Mouse (Mus musculus) right cerebral cortex, postnatal 4 days (tissue): ENCODE measurements around the gene Psmd7.

ENCODE experiments used
- DNase-seq: peaks from one replicate; pipeline ENCODE4 v3.0.0-alpha.2; 2022

Psmd7 gene

DNA sequence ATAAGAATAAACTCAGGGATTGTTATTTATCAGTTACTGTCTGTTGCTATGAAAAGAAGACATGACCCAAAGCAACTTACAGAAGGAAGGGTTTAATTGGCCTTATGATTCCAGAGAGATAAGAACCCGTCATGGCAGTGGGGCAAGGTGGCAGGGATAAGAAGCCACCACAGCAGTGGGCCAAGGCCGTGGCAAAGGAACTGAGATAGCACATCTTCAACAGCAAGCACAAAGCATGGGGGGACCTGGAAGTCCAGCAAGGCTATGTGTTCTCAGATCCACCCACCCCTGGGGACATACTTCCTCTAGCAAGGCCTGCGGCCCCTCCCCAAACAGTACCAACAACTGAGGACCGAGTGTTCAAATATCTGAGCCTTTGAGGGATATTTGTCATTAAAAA lies 10.6 kb downstream of the Psmd7 start:
- DNase-seq = no peak

DNA sequence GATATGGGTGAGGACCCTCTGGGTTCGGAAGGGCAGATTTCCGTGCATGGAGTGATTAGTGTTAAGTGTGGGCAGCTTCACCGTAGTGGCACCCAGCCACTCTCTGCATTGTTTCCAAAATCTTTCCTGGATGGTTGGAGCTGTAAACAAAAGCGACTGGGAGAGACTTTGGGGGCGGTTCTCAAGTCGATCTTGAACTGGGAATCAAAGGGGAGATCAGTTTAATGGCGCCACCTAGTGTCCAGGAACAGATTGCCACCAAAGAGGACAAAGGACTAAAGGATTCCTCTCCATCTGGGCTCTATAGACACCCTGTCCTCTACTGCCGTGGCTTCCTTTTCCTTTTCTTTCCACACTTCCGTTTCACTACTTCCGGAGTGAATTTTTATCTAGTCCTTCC lies 11.6 kb downstream of the Psmd7 start:
- DNase-seq = peak; percentile 82

DNA sequence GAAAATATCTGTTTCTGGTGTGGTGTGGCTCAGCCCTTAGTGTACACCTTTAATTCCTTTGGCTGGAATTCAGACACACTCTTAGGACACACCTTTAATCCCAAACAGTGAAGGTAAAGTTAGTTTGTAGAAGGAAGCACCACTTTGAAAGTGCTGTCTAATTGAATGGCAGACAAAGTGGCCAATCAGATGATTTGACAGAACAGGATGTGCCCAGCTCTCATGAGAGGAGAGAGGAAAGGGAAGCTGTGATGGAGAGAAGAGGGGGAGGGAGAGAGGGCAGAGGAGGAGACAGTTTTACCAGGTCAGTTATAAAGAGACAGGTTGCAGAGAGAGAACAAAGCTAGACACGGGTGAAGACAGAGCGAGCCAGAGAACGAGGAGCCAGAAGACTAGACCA lies 13.5 kb downstream of the Psmd7 start:
- DNase-seq = no peak

DNA sequence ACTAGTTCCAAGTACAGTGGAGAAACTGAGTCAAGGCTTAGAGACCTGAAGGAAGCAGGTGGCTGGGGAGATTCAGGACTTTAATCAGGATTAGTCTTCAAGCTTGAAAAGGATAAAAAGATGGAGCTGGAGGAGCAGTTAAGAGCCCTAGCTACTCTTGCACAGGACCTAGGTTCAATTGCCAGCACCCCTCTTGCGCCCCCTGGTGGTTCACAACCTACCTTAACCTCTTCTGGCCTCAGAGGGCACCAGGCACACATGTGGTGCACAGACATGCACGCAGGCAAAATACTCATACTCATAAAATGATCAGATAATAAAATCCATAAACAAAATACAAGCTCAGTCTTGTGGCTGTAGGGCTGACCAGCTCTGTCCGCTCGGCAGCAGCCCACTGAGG lies 15.8 kb downstream of the Psmd7 start:
- DNase-seq = peak; percentile 73

DNA sequence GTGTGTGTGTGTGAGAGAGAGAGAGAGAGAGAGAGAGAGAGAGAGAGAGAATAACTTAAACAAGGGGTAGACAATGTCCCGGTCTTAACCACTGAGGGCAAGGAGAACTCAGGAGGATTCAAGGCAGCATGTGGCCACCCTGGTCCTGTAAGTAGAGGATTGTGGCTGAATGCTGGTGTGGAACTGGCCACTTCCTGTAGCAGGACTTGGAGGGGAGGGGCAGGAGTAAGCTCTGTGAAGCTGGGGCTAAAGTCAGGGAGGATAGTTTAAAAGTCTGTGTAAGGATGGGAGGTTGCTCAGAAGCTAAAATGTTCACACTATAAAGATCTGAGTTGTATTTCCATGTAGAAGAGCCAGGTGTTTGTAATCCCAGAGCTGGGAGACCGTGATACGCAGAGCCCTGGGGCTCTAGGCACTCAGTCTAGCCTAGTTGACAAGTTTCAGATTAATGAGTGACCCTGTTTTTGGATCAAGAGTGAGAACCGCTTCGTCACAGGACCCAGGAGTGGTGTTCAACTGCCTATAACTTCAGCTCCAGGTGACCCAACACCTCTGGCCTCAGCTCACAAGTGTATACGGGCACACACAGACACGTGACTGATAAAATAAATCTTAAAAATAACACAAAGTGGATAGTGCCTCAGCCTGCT lies 16.7 kb downstream of the Psmd7 start:
- DNase-seq = no peak

DNA sequence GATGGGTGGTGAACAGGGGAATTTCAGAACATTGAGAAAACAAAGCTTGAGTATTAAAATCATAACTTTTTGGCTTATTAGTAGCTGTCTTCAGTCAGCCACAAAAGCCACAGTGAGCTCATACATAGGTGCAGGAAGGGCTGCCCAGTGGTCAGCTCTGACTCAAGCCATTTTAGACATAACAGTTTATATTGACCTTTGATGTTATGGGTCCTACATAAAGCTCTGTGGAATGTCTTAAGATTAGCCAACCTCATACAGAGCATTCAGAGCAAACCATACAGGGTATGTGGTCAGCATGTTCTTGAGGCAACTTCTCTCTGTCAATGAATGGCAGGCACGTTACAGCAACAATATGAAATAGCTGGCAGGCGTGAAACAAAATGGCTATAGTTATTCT lies 17.2 kb downstream of the Psmd7 start:
- DNase-seq = no peak

DNA sequence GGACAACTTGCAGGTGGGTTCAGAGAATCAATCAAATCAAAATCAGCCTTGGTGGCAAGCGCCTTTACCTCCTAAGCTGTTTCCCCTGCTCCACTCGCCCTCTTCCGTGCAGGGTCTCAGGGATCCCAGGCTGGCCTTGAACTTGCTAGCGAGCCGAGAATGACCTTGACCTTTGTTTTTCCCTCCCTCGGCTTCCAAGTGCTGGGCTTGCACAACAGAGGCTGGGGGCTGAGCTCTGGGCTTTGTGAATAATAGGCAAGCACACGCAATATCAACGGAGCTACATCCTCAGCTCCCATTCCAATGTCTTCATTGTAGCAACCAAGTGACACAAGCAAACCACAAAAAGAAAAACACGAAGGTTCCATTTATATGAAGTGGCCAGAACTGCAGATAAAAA lies 26.1 kb downstream of the Psmd7 start:
- DNase-seq = no peak

DNA sequence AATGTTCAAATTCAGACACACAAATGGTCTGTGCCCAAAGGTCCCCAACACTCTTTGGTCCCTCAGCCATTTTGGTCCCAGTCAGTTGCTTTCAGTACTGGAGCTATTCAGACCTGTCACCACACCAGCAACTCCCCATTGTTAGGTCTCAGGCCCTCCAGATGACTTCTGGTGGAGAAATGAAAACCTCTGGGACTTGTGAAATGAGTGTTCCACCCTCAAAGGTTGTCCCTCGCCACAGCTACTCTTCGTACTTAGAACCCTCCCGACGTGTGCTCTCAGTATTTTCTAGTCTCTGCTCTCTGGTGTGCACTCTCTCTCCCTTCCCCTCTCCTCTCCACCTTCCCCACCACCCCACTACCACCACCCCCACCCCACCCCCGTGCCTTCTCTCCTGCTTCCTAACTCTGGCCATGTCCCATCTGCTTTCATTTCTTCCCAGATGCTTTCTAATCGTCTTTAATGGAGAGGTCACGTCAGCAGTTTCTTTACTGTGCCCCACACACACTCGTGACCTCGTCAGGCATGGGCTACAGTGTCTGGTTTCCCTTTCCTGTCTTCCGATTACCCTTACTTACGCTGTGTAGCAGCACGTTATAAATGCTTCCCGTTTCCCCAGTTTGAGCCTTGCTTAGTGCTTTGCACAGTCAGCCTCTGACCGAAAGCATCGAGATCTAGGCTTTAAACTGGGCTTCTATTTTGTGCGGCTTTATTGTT lies 27.3 kb downstream of the Psmd7 start:
- no peak for DNase-seq

DNA sequence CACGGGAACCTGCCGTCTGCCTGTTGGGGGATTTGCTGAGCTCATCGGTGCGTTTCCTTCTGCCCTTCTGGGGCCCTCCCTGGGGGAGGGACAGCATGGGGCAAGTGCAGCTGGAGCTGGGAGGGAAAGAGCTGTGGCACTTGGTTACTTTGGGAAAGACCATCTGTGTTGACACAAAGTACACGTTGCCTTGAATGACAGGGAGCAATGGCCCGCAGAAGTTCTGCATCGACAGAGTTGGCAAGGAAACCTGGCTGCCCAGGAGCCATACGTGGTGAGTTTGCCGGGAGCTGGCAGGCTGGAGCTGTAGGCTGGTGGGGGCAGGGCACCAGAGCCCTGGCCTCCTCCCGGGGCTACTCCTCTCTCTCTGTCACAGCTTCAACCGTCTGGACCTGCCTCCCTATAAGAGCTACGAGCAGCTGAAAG lies 31.7 kb downstream of the Psmd7 start:
- no peak for DNase-seq

DNA sequence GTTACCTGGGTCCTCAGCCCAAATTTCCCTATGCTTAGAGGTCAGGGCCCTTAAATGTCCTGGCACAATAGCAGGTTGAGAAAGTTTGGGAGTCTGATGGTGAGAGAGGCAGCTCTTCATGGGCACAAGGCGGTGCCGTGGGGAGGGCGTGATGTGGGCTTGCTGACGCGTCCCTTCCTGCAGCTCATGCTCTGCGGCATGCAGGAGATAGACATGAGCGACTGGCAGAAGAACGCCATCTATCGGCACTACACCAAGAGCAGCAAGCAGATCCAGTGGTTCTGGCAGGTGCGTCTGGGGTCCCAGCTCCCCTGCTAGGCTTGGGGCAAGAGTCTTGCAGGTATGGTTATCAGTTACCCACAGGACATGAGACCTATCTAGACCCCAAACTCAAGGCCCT lies 33.0 kb downstream of the Psmd7 start:
- no peak for DNase-seq

DNA sequence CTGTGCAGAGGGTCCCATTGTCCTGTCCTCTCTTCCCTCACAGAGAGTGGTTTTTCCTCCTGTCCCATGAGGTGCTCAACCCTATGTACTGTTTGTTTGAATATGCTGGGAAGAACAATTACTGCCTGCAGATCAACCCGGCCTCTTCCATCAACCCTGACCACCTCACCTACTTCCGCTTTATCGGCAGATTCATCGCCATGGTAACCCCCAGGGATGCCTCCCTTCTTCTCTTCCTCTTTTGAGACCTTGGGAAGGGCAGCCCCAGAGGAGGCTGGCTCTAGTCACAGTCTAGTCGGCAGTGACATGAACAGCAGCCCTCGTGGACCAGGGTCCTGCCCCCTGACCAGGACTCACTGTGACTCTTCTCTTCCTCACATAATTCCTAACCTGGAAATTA lies 36.0 kb downstream of the Psmd7 start:
- DNase-seq = no peak

DNA sequence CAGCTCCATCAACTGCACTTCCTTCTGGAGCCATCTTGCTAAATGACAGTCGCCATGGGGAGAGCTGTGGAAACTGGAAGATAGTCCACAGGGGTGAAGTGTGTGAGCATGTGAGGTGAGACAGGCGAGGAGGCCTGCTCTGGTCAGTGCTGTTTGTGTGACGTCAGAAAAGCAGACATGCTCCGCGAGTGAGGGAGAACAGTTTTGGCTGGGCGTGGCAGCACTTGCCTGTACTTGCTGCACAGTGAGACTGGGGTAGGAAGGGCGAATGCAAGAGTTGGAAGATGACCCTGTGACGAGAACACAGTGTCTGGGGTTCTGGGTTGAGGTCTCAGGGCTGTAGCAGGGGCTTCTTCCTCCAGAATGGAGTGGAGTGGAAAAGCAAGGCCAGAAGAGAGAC lies 41.4 kb downstream of the Psmd7 start:
- no peak for DNase-seq

DNA sequence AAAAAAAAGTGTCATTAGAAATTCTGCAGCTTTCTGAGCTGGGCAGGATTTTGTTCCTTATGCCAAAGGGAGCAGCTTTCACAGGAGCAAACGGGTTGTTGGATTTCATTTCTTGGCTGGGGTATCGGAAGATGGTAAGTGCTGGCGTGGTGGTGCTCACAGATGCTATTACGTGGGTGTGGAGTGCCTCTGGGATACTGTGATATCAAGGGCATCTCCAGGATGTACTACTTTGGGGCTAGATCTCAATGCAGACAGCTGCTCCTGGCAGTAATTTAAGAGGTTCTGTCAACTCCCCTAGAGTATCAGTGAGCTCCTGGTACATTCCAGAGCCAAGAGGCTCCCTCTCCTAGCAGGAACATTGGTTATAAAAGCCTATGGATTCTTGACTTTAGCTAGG lies 42.1 kb downstream of the Psmd7 start:
- DNase-seq = no peak

DNA sequence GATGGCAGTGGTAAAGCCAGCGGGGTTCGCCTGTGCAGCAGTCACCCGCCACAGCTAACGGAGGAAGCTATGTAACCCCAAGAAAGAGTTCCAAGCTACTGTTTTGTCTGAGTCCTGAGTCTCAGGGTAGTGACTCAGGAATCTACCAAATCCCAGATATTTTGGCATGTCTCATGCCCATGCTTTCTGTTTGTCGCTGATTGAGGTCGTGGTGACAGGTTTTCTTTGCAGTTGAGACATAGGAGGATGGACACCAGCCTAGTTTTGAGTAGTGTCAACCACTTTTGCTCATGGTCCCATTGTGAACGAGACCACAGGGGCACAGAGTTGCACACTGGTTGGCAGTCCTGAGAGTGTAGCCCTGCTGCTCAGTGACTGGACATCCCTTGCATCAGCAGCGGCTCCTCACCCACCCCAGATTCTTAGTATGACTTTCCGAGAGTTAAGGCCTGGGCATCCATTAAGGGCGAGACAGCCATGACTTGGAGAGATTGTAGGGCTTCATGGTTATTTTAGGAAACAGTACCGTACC lies 42.6 kb downstream of the Psmd7 start:
- no peak for DNase-seq

DNA sequence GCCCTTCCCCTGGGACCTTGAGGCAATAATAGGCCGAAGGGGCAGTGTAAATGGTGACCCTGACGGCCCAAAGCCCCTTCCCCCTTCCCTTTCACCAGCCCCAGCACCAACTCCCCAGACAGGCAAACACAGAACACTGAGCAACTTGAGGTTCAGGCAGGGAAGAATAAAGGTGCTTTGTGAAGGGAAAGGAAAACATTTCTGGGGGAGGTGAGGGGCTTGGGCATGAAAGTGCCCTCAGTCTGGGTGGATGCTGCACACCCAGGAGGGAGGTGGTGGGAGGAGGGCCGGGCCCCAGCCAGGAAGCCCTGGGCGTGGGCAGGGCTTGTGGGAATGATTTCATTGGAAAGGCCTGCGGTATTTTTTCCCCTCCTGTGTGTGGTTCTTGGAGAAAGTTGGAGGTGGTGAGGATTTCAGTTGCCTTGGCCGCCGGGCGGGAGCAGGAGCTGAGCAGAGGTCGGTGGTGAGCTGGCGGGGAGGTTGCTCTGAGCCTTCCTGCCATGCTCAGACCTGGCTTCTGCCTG lies 43.6 kb downstream of the Psmd7 start:
- no peak for DNase-seq

DNA sequence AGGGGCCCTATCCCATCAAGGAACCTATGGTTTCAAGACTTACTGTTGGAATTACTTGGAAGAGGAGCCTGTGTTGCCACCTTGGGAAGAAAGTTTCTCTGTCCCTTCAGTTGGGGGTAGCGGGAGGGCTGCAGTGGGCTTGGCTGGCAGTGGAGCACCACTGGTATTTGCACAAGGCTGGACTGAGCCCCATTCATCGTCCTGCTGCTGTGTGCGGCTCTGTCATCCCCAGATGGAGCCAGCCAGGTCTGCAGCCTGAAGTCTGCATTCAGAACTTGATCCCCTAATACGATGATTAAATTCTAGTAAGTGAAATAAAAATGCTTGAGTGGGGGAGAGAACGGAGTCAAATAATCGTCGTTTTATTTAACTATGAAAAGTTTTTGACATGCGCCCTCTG lies 44.1 kb downstream of the Psmd7 start:
- DNase-seq = no peak

DNA sequence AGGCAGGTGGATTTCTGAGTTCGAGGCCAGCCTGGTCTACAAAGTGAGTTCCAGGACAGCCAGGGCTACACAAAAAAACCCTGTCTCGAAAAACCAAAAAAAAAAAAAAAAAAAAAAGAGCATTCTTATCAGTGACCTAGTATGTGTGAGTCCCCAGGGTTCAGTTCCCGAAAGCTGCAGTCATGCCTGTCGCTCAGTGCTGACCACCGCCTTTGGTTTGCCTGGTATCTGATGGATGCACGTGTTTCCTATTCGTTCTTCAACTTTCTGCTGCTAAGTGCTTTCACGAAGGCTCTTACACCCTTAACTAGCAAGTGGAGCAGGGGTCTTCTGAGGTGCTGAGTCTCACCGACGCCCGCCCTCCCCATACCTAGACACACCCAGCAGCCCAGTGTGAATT lies 44.5 kb downstream of the Psmd7 start:
- DNase-seq = no peak

DNA sequence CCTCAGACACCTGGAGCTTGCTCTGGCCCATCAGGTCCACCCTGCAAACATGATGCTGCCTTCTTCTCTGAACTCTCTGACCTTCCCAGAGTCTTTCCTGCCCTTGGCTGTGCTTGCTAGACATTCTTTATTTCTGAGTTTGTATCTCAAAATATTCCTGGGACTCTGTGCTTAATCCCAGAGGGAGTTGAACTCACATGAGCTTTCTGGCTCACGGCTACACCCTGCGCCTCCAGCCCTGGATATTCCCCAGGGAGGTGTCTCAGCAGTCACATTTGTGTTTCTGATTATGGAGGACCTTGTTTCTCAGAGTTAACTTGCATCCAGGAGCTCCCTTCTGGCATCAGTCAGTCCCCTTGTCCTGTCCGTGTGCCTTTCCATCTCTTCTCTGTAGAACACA lies 46.1 kb downstream of the Psmd7 start:
- DNase-seq = no peak

DNA sequence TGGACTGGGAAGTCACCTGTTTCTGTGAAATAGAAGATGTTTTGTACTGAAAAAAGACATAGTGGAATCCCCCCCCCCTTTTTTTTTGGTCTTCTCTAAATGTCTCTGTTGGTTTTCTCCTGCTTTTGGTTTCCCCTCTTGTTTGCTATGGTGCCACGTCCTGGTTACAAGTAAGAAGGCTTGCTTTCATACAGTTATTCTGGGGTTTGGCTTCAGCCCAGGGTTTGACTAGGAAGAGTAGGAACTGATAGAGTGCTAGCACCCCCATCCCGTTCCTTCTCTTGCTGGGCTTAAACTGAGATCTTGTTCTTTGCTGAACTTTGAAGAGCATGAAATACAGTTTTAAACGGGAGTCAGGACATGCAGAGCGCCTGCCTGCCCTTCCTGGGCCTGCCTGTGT lies 46.9 kb downstream of the Psmd7 start:
- no peak for DNase-seq

DNA sequence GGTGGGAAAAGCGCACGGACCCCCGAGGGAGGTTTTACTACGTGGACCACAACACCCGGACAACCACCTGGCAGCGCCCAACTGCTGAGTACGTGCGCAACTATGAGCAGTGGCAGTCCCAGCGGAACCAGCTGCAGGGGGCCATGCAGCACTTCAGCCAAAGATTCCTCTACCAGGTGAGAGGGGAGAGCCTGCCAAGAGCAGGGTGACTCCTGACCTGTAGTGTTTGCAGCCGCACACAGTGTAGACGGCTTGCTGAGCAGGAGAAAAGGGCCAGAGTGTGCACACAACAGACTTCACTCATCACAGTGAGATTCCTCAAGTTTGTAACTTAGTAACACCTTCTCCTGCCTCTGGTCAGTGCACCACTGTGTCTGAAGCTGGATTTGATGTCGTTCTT lies 47.6 kb downstream of the Psmd7 start:
- DNase-seq = no peak

DNA sequence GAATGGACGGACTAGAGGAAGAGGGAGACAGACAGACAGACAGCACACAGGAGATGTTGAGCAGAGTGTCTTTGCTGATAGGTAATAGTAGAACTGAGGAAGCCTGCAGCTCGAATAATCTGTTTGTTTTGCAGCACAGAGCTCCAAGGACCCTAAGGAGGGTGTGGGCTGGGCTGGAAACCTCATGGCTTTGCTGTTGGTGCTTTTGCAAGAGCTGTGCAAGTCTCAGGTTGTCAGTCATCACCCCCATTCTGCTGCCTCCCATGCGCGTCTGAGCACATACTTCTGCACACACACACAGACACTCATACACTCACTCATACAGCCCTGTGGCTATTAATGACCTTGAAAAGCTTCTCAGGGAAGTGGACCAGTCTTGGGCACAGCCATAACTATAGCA lies 50.8 kb downstream of the Psmd7 start:
- no peak for DNase-seq
